Mouse (Mus musculus) G1E (cell line): ENCODE results near the gene Stard13.

Experiments
- CTCF ChIP-seq: IDR thresholded peaks from 2 replicates; pipeline ENCODE4 v1.5.1; 2012; ENCODE audit warnings: low read depth, low read length, inconsistent platforms, mixed read lengths
- GATA1 ChIP-seq: IDR thresholded peaks from 2 replicates; pipeline ENCODE4 v1.6.1; 2012; ENCODE audit warnings: borderline replicate concordance, low read length, inconsistent platforms, mixed read lengths
- TAL1 ChIP-seq: conservative IDR thresholded peaks from 2 replicates; pipeline ENCODE4 v1.6.1; 2012; ENCODE audit warnings: low read depth, low read length, inconsistent platforms, mixed read lengths

DNA sequence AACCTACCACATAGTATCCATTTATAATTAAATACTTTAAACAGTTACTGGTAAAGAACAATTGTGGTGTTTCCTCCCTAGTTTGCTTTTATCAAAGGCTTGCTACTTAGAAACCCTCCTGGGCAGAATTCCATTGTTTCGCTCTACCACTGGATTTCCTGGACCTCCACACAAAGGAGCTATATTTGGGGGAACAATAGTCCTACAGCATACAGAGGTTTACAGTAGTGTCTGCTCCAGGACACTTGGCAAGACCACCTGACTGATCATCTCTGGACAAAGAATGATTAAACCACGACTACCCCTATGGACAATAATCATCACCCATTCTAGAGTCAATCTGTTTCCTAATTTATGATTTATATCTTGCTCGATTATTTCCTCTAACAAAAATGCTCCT lies 34.4 kb downstream of the Stard13 start:
- no peak for TF ChIP-seq CTCF
- TF ChIP-seq TAL1, result no peak
- TF ChIP-seq GATA1, result no peak
